Mouse (Mus musculus): ENCODE measurements around the gene Xirp1. TPM values are rescaled to one million over a fixed set of nuclear protein-coding genes. Genes with fewer than 3 reads are reported as not detected.

Gene Xirp1
- total RNA-seq, 2 experiments from 2014 or later: 125 to 136 TPM

DNA sequence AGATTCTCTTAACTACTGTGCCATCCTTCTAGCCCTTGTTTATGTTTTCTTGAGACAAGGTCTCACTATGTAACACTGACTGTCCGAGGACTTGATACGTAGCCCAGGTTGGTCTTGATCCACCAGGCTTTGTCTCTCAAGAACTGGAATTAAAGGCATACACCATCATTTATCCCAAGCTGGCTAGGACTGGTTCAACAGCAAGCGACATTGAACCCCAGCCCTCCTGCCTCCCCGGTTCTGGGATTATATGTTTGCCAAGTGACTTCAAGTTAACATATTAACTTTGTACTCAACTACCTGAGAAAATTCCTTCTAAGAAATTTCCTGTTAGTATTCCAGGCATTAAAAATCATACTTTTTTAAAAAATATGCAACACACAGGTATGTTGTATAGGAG, 48.1 kb downstream of the Xirp1 start:
- intact Hi-C loops (cut with DNase I): no loop called here
- no peak for DNase-seq (ENCODE audit: low spot score)

DNA sequence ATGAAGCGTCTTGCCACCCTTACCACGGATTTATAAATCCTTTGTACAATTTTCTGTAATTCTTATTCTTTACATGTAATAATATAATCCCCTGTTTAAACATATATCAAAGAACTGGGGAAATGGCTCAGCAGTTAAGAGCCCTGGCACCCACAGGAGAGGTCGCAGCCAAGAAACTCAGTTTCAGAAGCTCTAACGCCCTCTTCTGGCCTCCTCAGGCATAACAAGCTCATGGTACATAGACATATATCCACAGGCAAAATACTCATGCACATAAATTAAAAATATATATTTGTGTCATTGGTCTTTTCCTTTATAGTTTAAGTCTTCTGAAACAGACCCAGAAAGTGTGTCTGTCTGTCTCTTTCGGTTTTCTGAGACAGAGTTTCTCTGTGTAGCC, 48.8 kb downstream of the Xirp1 start:
- DNase-seq (ENCODE audit: low spot score): no peak
- intact Hi-C loops (cut with DNase I): no loop called here

DNA sequence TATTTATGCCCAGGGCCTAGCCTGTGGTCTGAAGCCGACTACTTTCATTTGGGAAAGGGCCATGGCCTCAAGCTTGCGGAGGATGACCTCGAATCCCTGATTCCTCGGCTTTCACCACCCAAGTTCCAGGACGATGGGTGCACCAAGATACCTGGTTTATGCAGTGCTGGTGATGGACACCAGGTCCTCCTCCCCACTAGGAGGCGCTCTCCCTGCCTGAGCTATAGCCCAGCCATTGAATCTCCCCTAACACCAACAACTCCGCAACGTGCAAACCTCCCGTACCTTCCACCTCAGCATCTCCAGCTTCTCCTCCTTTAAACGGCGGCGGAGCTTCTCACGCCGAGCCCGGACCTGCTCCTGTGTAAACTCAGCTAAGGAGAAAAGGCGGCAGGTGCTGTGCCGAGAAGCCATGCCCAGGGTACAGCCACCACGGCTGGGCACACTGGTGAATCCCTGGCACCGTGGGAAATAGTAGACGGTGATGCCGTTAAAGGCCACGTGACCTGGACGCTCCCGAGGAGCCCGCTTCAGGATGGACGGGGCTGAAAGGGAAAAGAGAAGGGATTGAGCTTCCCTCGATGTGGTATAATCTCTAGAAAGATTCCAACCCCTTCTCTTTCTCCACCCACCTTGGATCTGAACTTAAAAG, 49.4 kb downstream of the Xirp1 start:
- no peak for DNase-seq (ENCODE audit: low spot score)
- intact Hi-C loops (cut with DNase I): no loop called here

DNA sequence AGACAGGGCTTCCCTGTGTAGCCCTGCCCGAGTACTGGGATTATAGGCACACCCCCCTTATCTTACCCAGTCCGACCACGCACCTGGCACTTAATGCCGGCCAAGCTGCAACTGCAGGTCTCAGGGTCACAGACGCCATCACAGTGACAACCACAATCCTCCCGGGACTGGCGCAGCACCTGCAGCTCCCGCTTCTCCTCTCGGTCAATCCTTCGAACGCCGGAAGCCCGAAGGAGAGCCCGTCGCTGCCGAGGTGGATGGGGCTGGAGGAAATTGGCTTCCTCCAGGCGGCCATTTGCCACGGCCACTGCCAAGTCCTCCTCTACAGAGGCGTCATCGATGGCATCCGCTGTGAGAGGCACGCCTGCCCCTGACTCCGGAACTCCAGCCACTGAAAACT, 50.1 kb downstream of the Xirp1 start:
- DNase-seq (ENCODE audit: low spot score): no peak
- intact Hi-C loops (cut with DNase I): no loop called here

DNA sequence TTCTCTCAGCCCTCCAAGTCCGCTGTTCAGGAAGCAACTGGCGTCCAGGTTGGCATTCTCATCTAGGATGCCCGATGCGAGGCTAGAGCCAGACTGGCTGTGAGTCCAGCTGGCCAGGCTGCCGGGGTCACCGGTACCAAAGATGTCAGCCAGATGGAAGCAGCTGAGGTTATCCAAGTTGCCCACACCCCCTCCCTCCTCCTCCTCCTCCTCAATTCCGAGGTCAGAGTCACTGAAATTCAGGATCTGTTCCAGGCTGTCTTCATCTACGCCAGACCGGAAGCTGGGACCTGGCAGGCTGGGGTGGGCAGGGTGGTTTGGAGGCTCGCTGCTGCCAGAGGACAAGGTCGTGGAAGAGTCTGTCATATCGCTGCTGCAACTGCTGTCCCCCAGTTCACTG, 50.8 kb downstream of the Xirp1 start:
- no peak for DNase-seq (ENCODE audit: low spot score)
- intact Hi-C loops (cut with DNase I): no loop called here

DNA sequence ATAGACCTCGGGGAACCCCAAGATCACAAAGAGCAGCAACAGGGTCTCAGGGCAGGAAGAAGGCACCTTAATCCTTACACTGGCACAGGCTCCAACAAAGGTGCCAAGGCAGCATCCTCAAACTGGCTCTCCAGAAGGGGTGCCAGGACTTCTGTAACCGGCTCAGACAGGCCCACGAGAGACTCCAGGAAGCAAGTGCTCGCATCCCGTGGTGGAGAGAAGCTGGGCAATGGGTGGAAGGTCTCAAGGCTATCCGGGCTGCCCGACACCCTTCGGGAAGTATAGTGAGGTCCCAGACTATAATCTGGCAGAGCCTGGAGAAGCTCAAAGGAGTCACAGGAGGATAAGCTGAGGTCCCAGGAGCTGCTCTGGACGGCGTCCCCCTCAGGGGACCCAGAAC, 51.2 kb downstream of the Xirp1 start:
- intact Hi-C loops (cut with DNase I): no loop called here
- no peak for DNase-seq (ENCODE audit: low spot score)

DNA sequence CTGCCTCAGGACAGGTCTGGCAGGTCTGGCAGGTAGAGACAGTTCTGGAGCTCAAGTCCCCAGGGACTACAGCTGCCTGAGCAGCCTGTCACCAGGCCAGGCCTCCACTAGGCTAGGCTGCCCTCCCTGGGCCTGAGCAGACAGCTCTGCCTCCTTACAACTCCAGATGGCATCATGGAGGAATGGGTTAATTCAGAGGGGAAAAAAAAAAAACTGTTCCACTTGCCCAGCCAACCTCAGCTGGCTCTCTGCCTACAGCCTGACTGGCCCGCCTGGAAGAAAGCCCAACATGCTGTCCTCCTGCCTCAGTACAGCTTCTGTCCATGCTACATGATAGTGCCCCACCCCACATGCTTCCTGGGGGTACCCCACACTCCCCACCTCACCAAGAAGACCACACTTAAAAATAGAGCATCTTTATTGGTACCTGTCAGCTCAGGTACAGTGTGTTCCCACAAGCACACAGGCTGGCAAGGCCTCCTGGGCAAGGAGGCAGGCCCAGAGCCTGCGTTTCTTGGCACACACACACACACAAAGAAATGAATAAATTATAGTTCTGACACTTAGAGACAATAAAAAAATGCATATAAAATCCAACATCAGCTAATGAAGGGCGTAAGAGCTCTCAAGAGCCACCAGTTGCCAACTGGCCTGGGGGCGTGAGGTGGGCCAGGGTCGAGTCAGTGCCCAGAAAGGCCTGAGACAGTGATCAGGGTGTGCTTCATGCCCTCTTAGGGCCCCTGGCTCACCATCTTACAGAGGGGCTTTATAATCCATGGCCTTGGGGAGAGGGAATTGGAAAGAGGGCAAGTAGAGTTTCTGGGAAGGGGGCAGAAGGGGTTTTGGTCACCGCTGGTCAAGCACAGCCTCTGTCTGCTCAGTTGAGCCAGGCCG, 52.4 kb downstream of the Xirp1 start:
- intact Hi-C loops (cut with DNase I): no loop called here
- no peak for DNase-seq (ENCODE audit: low spot score)

DNA sequence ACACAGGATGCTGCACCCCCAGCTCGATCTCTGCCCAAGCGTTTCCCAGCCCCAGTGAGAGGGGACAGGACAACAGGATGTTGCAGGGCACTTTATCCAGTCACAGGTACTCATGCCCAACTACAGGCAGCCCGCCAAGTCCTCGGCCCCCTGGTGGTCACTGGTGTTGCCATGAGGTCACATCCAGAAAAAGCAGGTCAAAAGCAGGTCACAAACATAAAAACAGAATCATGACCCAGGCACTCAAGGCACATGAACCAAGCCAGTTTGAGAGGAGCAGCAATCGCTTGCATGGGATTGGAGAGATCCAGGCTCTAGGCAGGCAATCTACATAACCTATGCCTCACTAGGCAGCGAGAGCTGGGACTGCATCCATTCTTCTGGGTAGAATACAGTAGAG, 53.2 kb downstream of the Xirp1 start:
- intact Hi-C loops (cut with DNase I): no loop called here
- DNase-seq (ENCODE audit: low spot score): no peak

DNA sequence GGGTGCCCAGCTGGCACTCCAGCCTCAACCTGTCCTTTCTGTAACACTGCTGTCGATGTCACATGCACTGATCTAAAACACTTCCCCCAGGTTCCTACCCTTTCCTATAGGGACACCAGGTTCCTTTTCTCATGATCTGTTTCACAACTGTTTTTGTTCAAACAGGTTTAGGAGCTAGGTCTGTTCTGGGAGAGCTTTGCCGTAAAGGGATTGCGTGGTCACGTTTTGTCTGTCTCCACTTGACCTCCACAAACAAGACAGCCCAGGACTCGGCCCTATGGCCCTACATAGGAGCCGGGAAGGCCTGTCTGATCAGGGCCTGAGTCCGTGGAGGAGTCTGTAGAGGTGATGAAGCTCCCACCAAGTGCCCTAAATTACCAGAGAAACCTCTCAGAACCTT, 53.6 kb downstream of the Xirp1 start:
- no peak for DNase-seq (ENCODE audit: low spot score)
- intact Hi-C loops (cut with DNase I): no loop called here

DNA sequence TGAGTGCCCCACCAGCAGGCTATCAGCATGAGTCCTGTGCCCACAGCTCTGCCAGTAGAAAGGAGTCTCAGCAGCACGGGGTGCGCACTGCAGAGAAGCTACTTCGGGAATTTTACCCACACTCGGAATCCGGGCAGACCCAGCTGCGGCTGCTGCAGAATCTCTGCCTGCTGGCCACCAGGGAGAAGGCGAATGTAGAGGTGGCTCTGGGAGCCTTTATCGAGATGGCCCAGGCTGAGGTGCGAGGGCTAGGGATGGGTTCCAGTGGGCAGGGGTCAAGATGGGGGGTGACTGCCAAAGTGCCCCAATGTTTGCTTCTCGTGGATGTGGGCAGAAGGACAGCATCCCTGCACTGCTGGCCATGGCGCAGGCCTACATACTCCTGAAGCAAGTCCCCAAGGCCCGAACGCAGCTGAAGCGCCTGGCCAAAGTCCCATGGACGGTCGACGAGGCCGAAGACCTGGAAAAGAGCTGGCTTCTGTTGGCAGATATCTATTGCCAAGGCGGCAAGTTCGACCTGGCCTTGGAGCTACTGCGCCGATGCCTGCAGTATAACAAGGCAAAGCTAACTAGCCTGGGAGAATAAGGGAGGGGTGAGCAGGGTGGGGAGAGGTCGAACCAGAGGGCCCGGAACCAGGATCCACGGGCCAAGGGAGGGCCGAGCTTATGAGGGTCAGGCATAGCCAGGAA, 57.0 kb downstream of the Xirp1 start:
- intact Hi-C loops (cut with DNase I): no loop called here
- DNase-seq (ENCODE audit: low spot score): no peak

DNA sequence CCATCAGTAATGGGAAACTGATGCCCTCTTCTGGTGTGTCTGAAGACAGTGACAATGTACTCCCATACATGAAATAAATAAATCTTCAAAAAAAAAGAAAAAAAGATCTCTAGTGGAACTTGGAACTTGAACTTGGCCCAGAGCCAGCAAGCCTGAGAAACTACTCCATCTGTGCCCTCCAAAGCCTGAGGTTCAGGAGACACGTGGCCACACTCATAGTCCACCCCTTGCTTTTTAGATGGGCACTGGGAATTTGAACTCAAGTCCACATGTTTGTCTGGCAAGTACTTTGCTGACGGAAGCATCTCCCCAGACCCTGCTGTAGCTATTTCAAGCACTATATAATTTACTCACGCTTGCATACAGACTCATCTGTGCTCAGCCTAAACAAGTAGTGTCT, 58.2 kb downstream of the Xirp1 start:
- no peak for DNase-seq (ENCODE audit: low spot score)
- intact Hi-C loops (cut with DNase I): loop anchor here (2.0 kb wide), 1 partner anchor 18 kb away; no protein-coding TSS in a partner anchor

DNA sequence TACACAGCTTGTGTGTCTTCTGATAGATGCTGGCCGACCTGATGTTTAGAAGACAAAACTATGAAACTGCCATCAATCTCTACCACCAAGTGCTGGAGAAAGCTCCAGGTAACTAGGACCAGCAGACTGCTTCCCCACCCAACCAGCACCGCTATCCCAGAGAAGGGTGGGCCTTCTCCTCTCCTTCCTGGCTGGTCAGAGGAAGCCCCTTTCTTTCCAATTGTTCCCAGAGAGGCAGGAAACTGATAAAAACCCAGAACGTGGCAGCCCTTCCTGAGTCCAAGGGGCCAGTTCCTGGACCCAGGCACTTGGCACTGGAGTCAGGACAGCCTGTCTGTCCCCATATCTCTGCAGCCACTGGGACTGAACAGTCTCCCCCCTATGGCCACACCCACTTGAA, 59.2 kb downstream of the Xirp1 start:
- intact Hi-C loops (cut with DNase I): loop anchor here (2.0 kb wide), 1 partner anchor 19 kb away; no protein-coding TSS in a partner anchor
- peak; percentile 57 for DNase-seq (ENCODE audit: low spot score)

Other genes starting within 250 kb of the Xirp1 start
- under 1 TPM in 1 of 2 experiments, not detected in 1; 0.05 TPM for gene Scn11a, start 198.1 kb downstream of the Xirp1 start, total RNA-seq (2021)
- gene Wdr48, start 128.7 kb downstream of the Xirp1 start, total RNA-seq (2021): 10 to 100 TPM; 26.2 to 30.4 TPM
- gene Gorasp1, start 86.0 kb downstream of the Xirp1 start, total RNA-seq (2021): 10 to 100 TPM; 28.1 to 31.5 TPM
- not detected for gene Ttc21a, start 86.0 kb downstream of the Xirp1 start, total RNA-seq (2021)
- gene Csrnp1, start 38.9 kb downstream of the Xirp1 start, total RNA-seq (2021): 10 to 100 TPM in 1 of 2 experiments, 1 to 10 TPM in 1; 10.0 to 13.3 TPM
- 1 to 10 TPM; 3.0 to 5.1 TPM for gene Cx3cr1, start 46.3 kb upstream of the Xirp1 start, total RNA-seq (2021)
- not detected for gene Ccr8, start 68.5 kb upstream of the Xirp1 start, total RNA-seq (2021)
- gene Slc25a38, start 86.8 kb upstream of the Xirp1 start, total RNA-seq (2021): 10 to 100 TPM; 16.7 to 18.4 TPM
- gene Rpsa, start 104.1 kb upstream of the Xirp1 start, total RNA-seq (2021): 100 to 1,000 TPM; 545 TPM
- under 1 TPM; 0.08 to 0.49 TPM for gene Mobp, start 126.1 kb upstream of the Xirp1 start, total RNA-seq (2021)